Mouse (Mus musculus): ENCODE results near the gene 7530416G11Rik. TPM values are rescaled to one million over a fixed set of nuclear protein-coding genes. Genes with fewer than 3 reads are reported as not detected.

7530416G11Rik gene
- total RNA-seq, 1 experiment from 2014 or later, result not detected

- no peak for DNase-seq
Measured at GRCm38 (mm10) chr15:85479919-85480318, 23.1 kb downstream of the 7530416G11Rik start.

DNA sequence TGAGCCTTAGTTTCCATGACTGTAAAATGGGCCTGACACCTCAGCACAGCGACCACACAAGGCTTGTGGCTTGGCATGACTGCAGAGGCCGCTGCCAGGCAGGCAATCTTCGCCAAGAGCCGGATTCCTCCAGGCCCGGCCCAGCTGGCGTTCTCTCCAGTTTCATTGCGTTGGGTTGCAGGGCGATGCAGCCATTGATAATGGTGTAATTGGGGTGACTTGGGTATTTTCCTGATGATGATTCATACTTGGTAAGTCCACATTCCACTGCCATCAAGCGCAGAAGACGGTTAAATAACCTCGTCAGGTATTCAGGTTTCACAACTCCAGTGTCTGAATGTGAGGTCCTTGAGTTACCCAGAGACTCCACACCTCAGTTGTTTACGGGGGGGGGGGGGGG is 23.7 kb downstream of the 7530416G11Rik start:
- DNase-seq, result no peak

DNA sequence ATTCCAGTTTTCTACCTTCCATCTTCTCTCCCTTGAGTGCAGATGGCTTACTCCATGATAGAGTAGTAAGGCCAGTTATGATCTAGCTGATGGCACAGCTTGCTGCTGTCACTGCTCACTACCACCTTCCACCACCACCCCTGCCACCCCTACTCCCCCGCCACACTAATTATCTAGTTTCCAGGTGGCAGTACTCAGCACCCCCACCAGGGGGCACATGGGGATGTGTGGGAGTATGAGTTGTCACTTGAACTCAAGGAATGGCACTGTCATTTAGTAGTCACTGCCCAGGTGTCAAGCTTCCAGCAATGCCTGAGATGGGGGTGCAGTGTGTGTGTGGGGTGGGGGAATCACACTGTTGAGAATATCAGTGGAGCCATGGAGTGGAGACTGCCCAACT is 25.4 kb downstream of the 7530416G11Rik start:
- DNase-seq, result peak; percentile 78

DNA sequence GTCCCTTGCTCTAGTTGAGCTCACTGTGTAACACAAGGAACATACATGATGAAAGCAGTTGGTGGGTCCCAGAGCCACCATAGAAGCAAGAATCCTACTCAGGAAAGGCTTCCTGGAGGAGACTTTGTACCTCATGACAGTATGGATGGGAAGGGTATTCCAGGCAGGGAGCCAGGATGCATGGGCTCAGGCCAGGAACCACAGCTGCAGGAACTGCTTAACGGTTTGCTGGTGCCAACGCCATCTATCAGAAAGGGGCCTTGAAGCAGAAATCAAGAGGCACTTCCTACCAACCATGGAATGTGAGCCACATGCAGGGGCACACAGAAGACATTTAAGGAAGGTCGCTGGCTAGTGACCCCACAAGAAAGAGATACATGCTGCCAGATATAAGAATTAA is 28.3 kb downstream of the 7530416G11Rik start:
- DNase-seq, result peak; percentile 16

DNA sequence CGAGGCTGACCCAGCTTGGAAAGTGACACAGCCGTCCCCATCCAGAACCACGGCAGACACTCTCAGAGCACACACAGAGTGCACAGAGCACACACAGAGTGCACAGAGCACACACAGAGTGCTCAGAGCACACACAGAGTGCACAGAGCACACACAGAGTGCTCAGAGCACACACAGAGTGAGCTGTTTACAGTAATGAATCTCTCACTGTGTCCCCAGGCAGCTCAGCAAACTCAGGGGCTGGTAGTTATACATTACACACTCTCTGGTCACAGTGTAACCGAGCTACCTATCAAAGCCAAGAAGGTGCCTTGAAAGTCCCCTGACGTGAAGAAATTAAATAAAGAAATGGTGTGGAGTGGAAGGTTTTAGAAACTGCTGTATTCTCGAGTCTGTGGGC is 33.6 kb downstream of the 7530416G11Rik start:
- DNase-seq, result no peak

DNA sequence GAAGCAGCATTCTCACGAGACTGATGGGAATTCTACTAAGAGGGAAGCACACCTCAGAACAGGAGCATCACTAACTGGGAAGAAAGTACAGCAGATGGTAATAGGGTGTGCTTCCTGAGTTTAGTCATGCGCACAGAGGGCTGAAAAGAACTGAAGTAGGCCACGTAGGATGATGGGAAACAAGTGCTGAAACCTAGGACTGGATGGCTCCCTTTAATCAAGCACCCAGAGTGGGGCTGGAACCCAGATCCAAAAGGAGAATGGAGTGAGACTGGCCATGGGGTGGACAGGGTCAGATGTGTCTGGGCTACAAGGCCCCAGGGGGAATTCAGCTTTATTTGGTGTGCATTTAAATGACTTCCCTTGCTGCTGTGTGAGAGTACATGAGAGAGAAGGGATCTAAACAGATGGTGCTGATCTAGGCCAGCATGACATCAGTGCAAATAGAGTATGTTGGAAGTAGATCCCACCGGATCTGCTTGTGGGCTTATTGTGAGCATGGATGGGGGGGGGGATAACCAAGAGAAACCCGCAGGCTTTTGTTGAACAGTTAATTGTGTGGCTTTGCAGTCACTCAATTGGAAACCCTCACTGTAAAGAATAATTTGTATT is 36.5 kb downstream of the 7530416G11Rik start:
- DNase-seq, result no peak

DNA sequence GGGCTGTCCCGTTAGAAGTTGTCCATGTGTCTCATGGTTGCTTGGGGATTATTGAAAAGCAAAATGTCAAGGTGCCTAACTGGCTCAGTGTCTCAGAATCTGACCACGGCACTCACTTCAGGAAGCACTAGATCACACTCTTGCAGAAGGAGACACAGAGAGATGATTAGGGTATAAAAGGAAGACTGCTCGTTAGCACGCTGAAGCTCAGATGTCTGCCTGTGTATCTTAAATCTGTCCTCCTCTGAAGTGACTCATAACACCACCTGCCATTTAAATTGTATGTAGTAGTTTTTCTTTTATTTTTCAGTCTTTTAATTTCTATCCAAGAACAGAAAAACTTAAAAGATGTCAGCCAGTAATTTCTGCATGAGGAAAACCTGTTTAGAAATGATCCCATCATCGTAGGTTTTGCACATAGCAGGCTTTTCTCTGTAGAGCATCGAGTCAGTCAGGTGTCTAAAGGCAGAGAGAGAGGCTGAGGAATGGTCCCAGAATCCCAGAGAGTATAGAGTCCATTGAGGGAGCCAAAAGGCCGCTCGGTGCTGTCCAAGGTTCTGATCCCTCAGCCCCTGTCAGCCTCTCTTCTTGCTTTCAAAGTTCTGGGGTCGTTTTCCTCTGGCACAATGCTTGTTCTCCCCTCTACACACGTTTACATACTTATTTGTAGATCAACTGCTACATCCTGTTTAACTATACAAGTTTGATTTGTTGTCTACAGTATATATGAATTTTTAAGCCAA is 38.0 kb downstream of the 7530416G11Rik start:
- no peak for DNase-seq

GRCm38 (mm10) chr15:85464190-85464589 is 38.8 kb downstream of the 7530416G11Rik start:
- no peak for DNase-seq

GRCm38 (mm10) chr15:85463027-85463790 is 39.8 kb downstream of the 7530416G11Rik start:
- DNase-seq, result no peak

- no peak for DNase-seq
Measured at GRCm38 (mm10) chr15:85462138-85462537, 40.9 kb downstream of the 7530416G11Rik start.

DNA sequence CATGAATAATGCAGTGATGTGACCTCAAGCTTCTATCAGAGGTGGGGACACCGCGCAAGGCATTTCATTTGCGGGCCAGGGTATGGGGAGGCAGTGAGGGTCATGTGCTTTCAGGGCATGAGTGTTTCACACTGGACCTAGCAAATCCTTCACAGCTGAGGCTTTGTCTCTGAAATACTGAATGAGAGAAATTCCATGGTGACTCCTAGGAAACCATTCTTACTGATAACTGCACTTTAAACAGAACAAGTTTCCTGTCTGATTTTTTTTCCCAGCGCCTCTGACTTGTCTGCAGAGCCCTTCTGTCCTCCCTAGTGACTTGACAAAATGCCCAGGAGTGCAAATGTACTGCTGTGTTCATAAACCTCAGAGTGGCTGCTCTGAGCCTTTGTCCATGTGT is 41.5 kb downstream of the 7530416G11Rik start:
- no peak for DNase-seq

DNA sequence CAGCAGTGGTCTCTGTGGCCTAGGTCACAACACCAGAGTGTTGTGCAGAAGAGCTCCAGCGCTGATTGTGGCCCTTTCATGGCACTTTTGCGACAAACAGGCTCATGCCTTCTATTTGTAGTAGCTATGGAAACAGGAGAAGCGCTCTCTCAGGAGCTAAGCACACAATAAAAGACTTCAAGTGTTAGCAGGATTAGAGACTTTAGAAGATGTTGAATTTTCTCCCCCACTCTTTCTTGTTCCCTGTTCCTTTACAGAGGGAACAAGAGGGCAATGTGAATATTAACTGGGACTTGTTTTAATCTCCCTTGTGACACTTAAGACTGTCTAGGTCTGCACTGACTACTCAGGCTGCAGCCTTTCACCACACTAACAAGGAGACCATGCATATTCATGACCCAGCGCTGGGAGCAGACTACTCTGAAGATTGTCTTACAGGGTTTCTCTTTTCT is 44.4 kb downstream of the 7530416G11Rik start:
- DNase-seq, result no peak

- DNase-seq, result no peak
Measured at GRCm38 (mm10) chr15:85457838-85458237, 45.2 kb downstream of the 7530416G11Rik start.

DNA sequence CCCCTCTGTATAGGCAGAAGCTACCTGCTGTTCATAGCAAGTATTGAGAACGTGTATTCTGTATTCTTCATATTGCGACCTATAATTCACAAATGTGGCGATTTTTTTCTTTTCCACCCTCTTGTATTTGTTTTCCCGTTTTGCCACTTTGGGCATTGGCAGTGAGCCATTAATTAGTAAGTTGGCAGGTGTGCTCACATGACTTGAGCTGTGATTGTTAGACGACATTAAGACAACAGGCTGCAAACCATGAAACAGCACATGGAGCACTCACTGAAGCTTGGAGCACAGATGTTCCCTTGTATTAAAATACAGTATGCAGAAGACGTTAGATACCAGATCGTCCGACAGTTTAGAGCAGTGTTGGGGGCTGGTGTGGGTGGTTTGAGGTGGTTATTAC is 46.1 kb downstream of the 7530416G11Rik start:
- no peak for DNase-seq

DNA sequence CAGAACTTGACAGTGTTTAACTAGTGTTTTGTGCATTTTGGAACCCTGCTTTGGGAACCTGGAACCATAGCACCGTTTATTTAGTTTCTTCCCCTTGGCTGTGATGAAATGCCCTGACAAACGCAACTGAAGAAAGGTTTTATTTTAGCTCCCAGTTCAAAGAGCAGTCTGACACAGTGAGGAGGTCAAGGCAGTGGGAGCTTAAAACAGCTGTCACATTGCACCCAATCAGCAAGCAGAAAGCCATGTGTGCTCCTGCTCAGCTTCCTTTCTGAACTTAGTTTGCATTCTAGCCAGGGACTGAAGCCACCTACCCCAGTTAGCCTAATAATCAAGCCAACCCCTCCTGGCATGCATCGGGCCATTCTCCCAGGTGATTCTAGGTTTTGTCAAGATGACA is 56.4 kb downstream of the 7530416G11Rik start:
- no peak for DNase-seq

Other genes starting within 250 kb of the 7530416G11Rik start
- gene Atxn10, start 167.0 kb downstream of the 7530416G11Rik start, total RNA-seq (2021), result 128 and 131 TPM in 2 replicates
- 0.55 and 1.2 TPM in 2 replicates for gene Wnt7b, start 79.2 kb upstream of the 7530416G11Rik start, total RNA-seq (2021)
- gene Ppara, start 231.8 kb upstream of the 7530416G11Rik start, total RNA-seq (2021), result 28.5 and 42.3 TPM in 2 replicates

Measured in adrenal gland, postnatal 25 days (tissue).